Mouse (Mus musculus) forelimb bud, embryonic 11.5 days (tissue): ENCODE measurements around the gene Ldb3.
A peak's percentile ranks its signal among the peaks of the same experiment; 100 is the strongest.

ENCODE experiments used
- DNase-seq: peaks from one replicate; pipeline ENCODE4 v3.0.0-alpha.2; 2012; ENCODE audit warnings: low read depth, low spot score

The Ldb3 gene

GRCm38 (mm10) chr14:34590743-34591675 is 2.5 kb upstream of the Ldb3 start:
- DNase-seq: no peak

DNA sequence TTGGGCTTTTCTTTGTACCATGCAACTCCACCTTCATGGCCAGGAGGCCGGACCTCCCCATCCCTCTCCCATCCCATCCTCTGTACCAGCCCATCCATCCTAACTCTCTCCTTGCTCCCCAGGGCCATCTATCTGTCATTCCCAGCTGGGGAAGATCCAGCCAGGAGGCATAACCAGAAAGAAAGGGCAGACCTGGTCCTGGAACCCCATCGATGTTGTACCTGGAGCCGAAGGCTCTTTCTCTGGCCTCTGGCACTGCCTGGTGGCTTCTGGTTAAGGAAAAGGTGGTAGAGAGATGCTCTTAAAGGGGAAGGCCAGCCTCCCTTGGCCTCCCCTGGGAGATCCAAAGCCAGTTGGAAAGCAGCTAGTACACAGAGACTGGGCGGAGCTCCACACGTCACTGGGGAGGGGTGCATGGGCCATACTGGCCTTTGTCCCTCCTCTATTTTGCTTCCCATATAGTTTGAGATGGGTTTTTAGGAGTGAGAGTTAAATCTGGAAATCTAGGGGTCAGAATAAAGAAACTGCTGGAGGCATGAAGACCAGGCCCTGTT is 1.6 kb upstream of the Ldb3 start:
- no peak for DNase-seq

DNA sequence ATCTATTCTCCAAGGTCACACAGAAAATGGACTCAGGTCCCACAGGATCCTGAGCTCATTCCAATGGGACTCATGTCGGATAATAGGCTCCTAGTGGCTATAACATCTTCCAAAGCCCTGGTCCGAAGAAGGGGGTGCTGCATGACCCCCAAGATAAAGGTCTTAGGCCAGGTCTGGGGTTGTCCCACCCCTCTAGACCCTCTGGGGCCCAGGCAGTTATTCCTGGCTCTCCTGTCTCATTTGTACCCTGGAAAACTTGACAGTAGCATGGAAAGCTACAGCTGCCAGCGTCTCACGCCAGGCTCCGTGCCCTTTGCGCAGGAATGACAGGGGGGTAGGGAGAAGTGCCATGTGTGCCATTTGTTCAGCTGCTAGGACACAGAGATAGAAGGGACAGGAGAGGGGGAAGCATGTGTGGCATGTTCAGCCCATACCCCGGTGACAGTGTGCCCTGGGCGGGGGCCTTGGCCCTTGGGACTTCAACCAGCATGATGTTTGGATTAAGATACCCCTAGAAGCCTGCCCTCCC is 767 bp upstream of the Ldb3 start:
- DNase-seq: no peak

- no peak for DNase-seq
Measured at GRCm38 (mm10) chr14:34588005-34588404, 477 bp downstream of the Ldb3 start.

DNA sequence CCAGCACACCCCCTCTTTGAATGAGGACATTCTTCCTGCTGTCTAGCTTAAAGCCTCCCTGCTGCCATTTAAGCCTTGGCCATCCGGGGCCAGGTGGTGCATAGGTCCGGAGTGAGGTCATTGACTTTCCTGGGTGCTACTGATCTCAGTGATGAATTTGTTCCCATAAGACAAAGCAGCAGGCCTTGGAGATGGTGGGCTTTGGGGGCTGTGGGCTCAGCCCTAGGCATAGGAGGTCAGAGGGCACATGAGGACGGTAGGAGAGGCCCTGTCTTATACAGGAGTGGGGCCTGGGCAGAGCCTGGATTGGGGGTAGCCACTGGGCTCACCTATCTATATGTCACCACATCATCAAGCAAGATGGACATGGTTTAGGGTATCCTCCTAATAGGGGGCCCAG is 1.6 kb downstream of the Ldb3 start:
- no peak for DNase-seq

- DNase-seq: no peak
Measured at GRCm38 (mm10) chr14:34585358-34586105, 3.0 kb downstream of the Ldb3 start.

DNA sequence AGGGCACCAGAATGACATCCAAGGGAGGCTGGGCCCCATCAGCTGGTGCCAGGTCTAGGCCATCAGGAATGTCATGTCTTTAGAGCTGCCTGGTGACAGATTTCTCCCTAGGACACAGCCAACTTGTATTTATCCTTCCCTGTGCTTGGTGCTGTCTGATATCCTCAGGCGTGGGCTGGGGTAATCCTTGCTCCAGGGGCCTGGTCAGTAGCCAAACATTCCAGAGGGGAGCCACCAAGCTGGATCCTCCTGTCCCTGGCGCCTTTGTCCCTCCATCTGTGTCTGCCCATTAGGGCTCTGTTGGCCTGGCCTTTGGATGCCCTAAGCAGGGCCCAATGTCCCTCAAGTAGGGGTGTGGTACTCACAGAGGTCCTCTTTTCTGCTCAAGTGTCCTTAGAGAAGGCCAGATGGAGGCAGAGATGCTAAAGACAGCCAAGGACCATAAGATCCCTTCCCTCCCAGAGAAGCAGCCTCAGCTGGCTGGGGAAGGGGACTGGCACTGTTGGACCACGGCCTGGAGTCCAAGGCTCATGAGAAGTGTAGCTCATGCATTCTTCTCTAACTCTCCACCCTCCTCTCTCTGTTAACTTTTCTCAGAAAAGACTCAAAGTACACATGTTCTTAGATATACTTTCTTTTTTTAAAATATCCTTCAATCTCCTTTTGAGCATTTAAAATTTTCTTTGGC is 5.6 kb downstream of the Ldb3 start:
- no peak for DNase-seq

GRCm38 (mm10) chr14:34576858-34577257 is 11.6 kb downstream of the Ldb3 start:
- DNase-seq: no peak

- no peak for DNase-seq
Measured at GRCm38 (mm10) chr14:34574068-34574467, 14.4 kb downstream of the Ldb3 start.

DNA sequence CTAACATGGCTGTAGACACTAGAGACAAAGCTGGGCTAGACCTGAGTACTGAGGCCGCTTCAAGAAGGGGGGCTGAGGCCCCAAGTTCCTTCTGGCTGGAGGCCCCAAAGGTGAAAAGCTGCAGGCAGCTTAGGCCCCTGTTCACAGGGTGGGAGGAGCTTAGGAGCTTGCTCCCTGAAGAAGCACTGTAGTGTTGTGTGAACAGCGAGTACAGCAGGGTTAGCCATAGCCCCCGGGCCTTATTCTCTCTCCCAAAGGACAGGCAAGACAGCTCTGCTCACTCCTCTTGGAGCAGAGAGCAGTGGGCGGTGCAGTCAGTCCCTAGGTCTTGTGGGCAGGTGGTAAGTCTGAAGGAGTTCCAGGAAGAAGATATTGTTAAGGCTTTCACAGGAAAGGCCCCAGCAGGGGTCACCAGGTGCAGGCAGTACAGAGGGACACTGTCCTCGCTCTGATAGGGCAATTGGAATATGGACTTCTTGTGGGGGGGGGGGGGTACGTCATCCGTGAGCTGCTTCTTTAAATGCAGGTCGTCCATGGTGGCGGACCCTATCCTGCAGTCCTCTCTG is 15.1 kb downstream of the Ldb3 start:
- DNase-seq: no peak

GRCm38 (mm10) chr14:34571610-34572387 is 16.7 kb downstream of the Ldb3 start:
- no peak for DNase-seq

GRCm38 (mm10) chr14:34570903-34571302 is 17.6 kb downstream of the Ldb3 start:
- DNase-seq: no peak

- peak; percentile 80 for DNase-seq
Measured at GRCm38 (mm10) chr14:34570294-34570693, 18.2 kb downstream of the Ldb3 start.

DNA sequence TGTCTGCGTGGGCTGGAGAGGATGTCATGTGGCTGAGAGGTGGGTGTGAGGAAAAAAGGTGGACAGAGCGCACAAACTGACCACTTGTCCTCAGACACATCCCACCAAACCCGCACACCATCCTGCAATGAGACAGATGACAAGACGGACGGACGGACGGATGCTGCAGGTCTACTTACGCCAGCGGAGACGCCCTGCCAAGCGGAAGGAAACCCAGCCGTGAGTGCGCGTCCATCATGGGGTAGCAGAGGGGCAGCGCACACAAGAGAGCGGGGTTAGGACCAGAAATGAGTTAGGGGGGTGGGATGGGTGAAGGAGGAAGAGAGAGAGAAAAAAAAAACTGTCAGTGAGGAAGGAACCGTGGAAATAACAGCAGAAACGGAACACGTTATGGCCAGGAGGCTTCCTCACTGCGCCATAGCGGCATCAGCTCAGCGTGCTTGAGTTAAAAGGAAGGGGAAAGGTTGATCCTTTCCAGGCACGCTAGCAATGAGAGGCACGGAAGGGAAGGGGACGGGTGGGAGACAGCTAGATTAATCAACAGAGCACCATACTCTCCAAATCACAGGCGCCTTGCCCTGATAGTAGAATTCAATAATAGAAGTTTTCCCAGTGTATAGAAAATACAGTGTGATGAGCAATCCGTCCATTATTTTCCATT is 18.8 kb downstream of the Ldb3 start:
- no peak for DNase-seq

DNA sequence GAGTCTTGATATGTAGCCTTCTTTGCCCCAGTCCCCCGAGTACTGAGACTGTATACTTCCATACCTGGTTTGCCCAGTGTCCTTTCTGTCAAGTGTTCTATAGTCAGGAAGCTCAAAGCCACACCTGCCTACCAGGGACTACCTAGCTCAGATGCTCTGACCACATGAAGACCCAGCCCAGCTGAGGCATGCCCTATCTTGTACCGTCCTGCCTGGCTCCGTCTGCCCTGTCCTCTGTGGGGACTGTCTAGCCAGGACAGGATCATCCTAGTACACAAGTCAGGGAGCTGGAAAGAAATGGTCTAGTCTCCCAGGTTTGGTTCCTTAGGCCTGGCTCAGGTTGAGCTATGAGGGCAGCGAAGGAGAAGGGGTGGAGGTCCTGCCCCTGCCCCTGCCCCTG is 19.9 kb downstream of the Ldb3 start:
- DNase-seq: no peak

GRCm38 (mm10) chr14:34567697-34568096 is 20.8 kb downstream of the Ldb3 start:
- DNase-seq: no peak

DNA sequence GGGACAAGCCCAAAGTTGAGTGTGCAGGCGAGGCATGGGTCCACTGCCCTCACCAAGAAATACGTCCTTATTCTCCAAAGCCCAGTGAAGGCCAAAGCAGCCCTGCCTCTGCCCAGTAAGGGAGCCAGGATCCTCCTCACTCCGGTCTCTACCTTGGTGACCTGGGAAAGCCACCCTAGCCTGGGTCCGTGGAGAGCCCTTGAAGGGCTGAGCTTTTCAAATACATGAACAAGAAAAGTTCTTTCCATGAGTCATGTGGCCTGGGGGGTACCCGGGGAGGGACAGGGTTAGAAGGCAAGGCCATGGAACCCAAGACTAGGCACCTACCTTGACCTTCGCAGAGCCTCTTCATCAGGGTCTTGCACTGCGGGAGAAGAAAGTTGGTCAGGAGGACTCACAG is 22.0 kb downstream of the Ldb3 start:
- no peak for DNase-seq

GRCm38 (mm10) chr14:34565711-34566110 is 22.8 kb downstream of the Ldb3 start:
- DNase-seq: no peak

DNA sequence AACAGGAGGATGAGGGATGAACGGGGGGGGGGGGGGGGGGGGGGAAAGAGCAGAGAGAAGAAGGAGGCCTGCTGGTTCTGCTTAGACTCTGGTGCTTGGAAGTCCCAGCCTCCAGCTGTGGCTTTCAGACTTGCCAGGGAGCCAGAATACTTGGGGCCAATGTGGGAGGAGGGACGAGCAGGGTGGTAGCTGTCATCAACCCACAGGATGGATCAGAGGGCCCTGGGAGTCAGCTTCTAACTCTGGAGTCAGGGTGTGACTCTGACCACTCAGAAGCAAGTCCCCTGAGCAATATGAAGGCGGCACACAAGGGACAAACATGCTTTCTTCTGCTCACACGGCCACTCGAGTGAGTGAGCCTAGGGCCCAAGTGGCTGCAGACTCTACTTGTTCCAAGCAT is 23.8 kb downstream of the Ldb3 start:
- DNase-seq: no peak

GRCm38 (mm10) chr14:34562393-34562792 is 26.1 kb downstream of the Ldb3 start:
- DNase-seq: peak; percentile 50
